Mouse (Mus musculus): ENCODE data around the gene Shank2.

The Shank2 gene

DNA sequence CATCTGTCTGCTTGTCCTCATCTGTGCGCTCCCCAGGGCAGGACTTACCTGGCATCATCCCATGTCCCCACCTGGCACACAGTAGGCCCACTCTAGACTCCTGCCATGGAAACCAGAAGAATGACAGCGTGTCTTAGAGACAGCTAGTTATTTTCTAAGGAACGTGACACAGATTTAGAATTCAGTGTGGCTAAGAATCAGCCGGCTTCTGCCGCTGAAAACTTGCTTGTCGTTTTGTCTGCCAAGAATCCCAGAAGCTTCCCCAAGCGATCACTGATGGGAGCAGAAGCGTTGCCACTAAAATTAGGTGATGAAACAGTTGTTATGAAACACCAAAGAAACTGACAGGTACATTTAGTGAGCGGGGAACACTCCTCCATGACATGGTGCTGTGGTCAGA, 208.8 kb downstream of the Shank2 start:
- in situ Hi-C loops (cut with MboI, MseI) = loop anchor here in 1 of 2 experiments (5.0 kb wide), 1 partner anchor 167 kb away; no protein-coding TSS in a partner anchor

DNA sequence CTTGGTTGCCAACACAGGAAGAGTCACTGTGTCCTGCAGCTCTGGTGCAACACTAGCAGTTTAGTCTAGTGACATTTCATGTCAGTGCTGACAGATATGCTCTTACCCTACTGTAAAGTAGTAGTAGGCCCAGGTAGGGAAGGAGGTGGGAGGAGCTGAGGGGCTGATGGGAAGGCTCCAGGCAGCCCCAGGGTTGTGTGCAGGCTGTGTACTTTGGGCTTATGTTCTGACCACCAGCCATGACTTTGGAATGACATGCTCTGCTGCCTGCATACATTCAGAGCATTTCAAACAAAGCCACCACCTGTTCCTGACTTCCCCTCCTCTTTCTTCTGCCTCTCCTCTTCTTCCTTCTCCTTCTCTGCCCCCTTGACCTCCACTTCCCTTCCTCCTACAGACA, 211.0 kb downstream of the Shank2 start:
- in situ Hi-C loops (cut with MboI, MseI) = loop anchor here in 1 of 2 experiments (5.0 kb wide), 1 partner anchor 165 kb away; no protein-coding TSS in a partner anchor

DNA sequence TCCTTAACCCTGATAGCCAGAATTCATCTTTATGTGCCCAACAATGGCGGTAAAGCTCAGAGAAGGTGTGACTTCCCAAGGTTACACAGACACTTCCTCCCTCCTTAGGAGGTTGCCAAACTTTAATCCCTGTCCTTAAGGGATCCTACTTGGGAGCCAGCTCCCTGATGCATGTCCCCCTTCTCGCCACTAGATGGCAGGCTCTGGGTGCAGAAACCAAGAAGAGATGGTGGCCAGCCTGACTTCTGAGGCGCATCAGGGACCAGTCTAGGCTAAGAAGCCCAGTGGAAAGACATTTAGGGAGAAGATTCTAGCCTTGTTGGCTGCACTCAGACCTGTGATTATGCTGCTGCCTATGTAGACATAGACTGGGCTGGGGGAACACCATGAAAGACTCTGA, 215.5 kb downstream of the Shank2 start:
- in situ Hi-C loops (cut with MboI, MseI) = loop anchor here (5.0 kb wide), 1 partner anchor 210 kb away; no protein-coding TSS in a partner anchor

DNA sequence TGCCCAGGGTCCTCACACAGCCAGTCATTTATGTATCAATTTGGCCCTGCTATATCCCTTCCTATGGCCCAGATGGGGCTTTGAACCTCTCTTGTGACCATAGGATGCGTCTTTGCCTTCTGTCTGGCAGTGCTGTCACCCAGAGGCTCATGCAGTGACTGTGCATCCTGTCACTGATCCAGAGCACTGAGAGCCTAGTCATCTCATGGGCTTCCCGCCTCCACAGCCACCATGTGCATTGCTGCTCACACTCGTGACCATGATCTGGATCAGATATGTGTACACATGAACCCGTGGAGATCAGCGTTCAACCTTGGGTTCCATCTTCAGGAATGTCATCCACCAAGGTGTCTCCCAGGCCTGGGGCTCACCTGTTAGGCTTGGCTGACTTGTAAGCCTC, 227.0 kb downstream of the Shank2 start:
- in situ Hi-C loops (cut with MboI, MseI) = no loop called here

DNA sequence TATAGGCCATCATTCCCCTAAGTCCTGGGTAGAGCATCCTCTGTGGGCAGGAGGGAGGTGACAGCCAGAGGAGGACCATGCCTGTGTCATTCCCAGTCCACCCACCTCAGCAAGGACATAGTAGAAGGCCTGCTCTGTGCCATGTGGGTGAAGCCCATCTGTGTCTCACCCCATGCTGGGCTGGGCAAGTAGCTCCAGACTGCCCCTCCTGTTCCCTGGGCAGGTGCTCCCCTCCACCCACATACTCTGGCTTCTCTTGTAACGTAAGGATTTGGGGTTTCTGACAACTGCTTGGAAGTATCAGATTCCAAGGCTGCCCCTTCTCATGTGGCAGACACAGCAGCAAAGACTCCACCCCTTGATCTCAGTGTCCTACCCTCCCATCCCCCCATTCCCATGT, 227.7 kb downstream of the Shank2 start:
- in situ Hi-C loops (cut with MboI, MseI) = no loop called here

DNA sequence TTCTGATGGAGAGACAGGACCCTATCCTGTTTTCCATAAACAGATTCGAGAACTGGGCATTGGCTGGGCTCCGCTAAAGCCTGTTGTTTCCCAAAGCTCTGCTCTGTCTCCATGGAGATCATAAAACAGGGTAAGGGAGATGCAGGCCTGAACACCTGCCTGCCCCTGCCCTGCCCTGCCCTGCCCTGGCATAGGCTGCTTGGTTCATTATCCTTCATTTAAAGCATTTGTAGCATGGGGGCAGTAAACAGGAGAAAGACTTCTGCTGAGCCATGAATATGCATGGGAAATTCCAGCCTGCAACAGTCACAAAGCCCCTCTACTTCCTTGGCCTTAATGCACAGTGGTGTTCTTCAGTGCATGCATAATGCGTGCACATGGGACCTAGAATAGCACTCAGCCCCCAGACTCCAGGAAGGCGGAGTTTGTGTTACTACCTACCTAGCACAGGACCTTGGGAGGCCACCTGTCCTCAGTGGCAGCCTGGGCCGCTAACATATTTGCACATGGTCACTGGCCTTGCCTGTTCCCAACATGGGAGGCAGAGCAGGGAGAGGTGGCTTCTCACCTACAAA, 230.5 kb downstream of the Shank2 start:
- in situ Hi-C loops (cut with MboI, MseI) = loop anchor here in 1 of 2 experiments (10.0 kb wide), 1 partner anchor 907 kb away; no protein-coding TSS in a partner anchor

DNA sequence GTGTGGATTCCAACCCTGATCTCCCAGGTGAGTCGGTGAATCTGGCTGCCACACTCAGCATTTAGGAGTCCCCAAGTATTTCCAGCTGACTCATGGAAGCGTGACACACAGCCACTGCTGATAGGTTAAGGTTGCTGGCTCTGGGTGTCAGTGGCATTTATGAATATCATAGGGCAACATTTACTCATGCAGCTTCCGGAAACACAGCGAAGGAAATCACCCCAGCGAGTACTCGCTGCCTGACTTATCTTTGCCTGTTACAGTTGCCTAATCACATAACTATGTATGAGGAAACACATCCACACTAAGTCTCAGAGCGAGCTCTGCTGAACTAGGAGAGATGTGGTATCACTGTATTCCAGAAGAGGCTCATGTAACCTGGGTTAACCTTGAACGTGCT, 231.8 kb downstream of the Shank2 start:
- in situ Hi-C loops (cut with MboI, MseI) = loop anchor here in 1 of 2 experiments (10.0 kb wide), 1 partner anchor 909 kb away; no protein-coding TSS in a partner anchor

DNA sequence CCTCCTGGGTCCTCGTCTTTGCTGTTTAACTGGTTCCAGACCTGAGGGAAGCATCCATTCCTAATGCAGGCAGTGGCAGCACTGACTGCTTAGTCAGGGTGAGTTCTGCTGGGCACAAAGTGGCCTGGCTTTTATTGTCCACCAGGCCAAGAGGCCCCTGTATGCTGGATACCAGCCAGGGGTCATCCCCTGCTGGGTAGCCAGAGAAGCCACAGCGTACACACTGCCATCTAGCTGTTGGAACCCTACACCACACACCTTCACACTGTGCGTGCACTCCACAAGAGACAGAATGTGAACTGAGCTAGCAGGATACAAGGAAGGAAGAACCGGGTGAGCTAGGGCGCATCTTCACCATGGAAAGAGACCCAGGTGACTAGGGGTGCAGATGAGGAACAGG, 233.1 kb downstream of the Shank2 start:
- in situ Hi-C loops (cut with MboI, MseI) = loop anchor here in 1 of 2 experiments (10.0 kb wide), 1 partner anchor 910 kb away; no protein-coding TSS in a partner anchor

DNA sequence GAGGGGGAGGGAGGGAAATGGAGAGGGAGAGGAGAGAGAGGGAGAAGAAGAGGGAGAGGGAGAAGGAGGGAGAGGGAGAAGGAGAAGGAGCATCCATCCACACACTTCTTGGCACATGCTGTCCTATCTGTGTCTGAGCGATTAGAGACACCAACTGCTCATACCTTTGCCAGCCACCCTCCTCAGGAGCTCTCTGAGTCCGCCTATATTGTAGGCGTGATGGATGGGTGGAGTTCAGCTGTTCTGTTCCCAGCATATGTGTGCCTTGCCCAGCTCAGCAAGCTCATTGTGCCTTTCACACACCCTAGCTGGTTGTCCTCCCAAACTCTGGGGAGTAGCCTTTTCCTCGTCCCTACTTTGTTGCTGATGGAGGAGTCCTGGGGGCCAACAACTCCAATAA, 233.8 kb downstream of the Shank2 start:
- in situ Hi-C loops (cut with MboI, MseI) = loop anchor here in 1 of 2 experiments (10.0 kb wide), 1 partner anchor 911 kb away; no protein-coding TSS in a partner anchor

DNA sequence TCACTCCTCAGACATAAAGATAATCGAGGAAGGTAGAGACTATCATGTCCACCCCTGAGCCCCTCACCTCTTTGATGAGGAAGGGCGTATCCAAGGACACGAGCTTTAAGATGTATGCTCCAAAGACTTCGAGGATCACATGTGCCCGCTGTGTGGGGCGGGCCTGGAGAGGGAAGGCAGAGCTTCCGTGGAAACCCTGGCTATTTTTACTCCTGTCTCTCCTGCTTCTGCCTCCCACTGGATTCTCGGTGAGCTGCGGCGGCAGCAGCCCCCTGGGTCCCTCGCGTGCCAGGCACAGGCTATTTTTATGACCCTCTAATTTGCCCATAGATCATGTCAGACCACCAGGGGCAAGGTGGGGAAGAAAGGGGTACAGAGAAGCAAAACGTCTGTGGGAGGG, 235.1 kb downstream of the Shank2 start:
- in situ Hi-C loops (cut with MboI, MseI) = loop anchor here in 1 of 2 experiments (10.0 kb wide), 1 partner anchor 912 kb away; no protein-coding TSS in a partner anchor

DNA sequence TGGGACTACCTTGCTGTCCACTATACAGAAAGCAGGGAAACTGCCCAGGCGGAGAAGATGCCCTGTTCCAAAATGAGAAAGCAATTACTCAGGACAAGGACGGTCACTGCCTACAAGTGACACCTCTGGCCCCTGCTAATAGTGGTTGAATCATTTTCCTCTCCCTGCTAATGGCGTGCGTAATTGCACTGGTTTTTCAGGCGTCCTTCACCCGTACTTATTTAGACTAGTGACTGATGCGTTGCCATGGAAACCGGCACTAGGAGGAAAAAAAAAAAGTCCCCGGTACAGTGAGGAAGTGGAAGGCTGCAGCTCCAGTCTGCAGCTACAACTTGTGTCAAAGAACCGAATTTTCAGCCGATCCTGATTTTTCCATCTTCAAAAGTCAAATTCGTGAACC, 236.7 kb downstream of the Shank2 start:
- in situ Hi-C loops (cut with MboI, MseI) = loop anchor here in 1 of 2 experiments (10.0 kb wide), 1 partner anchor 914 kb away; no protein-coding TSS in a partner anchor

DNA sequence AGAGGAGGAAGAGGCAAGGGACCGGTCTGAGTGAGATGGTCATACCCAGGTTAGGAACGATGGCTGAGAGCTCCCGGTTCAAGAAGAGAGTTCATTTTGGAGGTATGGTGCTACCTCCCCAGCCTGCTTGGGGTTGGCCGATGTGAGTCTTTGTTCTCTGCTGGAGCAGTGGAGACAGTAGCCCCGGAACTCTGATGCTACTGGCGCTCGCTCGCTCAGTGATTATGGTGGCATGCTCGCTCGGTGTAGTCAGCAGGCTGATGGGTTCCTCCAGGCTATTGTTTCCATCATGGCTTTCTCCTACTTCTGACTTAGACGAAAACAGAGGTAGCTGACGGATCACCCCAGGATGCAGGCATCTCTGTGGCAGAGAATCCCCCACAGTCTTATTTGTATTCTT, 237.3 kb downstream of the Shank2 start:
- in situ Hi-C loops (cut with MboI, MseI) = loop anchor here in 1 of 2 experiments (10.0 kb wide), 1 partner anchor 914 kb away; no protein-coding TSS in a partner anchor

DNA sequence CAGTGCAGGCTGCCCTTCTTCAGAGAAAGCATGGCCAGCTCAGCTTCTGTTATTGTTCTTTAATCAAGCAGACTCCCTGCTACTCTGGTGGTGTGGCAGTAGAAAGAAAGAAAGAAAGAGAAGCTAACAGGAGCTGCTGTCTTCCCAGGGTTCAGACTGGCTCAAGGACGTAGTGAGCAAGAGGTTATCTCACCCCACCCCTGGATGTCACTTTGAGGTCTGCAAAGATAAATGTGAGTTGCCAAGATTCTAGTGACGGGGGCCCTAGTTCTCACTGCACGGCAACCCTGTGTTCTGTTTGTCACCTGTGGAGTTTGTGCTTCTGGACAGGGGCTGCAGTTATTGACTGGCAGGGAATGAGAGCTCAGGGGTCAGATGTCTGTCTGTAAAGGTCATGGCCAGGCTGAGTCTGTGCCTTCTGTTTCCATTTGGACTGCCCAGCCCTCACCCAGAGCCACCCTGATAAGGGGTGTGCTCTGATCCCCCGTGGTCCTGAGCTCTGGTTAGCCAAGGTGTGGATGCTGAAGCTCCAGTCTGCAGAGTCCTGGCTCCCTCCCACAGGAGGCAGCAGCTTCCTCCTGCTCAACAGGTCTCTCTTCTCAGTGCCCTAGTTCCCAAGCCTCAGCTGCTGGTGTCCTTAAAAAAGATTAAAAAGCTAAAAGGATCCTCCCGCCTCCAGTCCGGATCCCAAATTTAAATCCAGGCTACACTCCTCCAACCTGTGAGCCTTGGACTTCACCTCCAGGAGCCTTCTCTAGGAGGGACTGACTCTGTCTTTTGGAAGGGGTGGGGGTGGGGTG, 238.0 kb downstream of the Shank2 start:
- in situ Hi-C loops (cut with MboI, MseI) = loop anchor here in 1 of 2 experiments (10.0 kb wide), 1 partner anchor 915 kb away; no protein-coding TSS in a partner anchor

DNA sequence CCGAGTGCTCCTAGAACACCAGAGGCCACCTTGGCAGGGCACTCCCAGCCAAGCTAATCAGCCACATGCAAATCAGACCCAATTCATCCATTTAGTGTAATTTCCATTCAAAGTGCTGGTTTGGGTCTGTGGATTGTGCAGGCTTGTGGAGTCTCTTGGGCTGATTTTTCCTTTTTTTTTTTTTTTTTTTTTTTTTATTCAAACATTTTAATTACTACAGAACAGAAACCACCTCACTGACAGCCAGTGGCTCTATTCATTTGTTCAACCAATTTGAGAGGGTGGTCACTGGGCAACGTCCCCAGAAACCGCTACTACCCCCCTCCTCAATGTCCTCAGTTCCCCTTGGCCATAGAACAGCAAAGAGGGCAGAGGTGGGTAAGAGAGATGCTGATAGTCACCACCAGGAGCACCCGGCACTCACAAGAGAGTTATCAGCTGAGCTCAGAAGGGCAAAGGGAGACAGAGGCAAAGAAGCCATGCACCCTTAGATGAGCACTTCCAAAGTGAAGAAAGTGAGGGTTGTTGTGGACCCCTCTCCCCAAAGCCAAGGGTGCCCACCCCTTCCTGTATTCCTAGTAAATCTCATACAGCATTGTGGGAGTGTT, 239.1 kb downstream of the Shank2 start:
- in situ Hi-C loops (cut with MboI, MseI) = no loop called here

DNA sequence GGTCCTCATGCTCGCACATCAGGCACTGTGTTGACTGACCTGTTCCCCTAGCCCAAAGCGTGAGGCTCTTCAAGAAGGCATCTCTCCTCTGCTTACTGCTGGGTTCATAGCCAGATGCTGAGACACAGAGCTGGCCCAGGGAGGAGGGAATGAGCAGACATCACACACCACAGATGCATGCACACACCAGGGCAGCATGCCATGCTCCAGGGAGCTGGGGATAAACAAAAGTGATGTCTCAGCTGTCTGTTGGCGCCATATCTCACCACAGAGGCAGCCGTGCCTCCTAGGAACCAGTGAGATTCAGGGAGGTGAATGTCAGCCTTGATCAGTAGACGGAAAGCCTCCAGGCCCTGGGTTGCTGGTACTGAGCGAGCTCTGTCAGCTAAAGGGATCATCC, 242.5 kb downstream of the Shank2 start:
- in situ Hi-C loops (cut with MboI, MseI) = no loop called here

DNA sequence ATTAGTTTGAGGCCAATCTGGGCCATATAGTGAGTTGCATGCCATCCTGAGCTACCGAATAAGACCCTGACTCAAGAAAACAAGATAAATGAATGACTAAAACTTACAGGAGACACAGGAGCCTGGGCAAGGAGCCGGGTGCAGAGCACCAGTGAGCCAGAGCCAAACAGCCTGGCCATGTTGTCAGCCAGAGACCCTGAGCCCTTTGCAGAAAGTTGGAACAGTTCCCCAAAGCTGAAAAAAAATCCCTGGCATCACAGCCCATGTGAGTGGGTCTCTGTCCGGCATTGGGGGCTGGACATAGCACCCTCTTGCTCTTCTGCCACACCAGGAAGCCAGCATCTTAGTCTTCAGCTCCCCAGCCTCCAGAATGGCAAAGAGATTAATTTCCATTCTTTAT, 244.5 kb downstream of the Shank2 start:
- in situ Hi-C loops (cut with MboI, MseI) = no loop called here

DNA sequence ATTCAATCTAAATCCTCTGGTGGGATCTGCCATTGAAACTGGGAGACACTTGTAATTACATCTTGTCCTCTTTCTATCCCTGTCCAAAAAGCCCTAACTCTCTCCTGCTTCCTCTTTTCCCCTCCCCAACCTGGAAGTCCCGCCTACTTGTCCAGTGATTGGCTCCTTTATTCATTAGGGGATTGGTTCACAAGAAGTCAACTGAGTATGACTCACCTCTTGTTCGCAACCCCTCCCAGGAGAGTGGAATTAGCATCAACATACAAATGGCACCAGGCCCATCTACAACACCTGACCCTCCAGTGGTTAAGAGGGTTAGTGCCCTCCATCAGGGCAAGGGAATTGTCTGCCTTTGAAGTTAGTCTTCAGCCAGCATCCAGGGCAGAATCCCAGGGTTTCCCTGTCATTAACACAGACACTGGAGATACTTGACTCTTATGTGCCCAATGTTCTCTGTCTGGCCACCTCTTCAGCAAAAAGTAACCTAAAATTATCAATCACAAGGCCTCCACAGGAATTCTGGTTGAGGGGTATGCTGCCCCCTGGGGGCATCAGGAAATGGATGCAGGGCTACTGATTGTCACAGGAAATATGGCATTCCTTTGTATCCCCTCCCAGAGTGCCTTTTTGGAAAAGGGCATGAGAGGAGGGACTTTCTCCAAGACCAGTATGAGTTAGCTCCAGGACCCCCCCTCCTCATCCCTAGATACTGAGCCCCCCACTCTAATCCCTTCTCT, 247.1 kb downstream of the Shank2 start:
- in situ Hi-C loops (cut with MboI, MseI) = no loop called here

DNA sequence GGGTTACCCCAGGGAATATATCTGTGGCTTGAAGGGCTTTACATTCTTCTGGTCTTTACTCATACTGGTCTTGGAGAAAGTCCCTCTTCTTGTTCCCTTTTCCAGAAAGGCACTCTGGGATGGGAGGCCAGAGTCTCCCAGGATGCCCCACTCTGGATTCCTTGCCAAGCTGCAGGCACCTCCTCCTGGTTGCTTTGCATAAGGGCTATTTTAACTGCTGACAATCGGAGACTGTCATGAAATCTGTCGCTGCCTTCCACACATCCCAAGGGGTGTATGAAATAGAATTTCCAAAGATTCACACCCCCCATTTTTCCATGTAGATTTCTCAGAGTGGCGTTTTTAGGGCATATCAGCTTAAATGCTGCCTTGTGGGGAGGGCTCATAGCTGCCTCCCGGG, 249.1 kb downstream of the Shank2 start:
- in situ Hi-C loops (cut with MboI, MseI) = no loop called here

DNA sequence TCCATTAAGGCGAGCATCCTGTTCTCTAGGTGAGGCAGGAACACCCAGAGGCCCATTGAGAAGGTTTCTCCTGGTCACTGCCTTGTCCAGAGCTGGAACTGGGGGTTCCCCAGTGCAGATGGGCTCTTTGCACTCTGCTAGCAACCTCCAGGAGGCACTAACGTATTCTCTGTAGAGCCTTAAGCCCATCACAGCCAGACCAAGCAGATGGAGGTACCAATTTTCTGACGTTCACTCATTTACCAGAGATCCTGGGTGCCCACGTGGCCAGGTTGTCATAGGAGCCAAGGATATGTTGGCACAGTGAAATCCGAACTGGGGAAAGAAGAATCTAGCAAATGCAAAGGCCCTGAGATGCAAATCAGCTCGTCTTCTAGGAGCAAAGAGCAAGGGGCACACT, 249.5 kb downstream of the Shank2 start:
- in situ Hi-C loops (cut with MboI, MseI) = no loop called here

DNA sequence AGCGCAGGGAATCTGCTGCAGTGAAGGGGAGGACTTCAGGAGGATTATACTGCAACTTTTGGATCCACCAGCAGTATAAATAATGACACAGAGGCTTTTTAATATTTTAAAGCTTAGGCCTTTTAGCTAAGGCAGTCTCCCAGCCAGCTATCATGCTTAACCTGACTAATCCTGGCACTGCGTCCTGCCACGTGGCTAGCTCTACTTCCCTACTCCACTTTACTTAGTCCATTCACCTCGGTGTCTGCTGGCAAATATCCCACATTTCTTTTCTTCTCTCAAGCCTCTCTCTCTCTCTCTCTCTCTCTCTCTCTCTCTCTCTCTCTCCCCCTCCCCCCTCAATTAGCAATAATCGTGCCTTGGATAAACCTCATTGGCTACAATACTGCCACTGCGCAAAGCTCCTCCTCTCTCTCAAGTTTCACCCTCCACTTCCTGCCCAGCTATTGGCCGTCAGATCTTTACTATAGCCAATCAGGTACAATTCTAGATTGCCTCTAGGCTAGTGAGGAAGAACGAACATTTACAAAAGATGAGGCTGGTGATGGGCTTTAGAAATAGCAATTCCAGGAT, 253.0 kb downstream of the Shank2 start:
- in situ Hi-C loops (cut with MboI, MseI) = no loop called here

DNA sequence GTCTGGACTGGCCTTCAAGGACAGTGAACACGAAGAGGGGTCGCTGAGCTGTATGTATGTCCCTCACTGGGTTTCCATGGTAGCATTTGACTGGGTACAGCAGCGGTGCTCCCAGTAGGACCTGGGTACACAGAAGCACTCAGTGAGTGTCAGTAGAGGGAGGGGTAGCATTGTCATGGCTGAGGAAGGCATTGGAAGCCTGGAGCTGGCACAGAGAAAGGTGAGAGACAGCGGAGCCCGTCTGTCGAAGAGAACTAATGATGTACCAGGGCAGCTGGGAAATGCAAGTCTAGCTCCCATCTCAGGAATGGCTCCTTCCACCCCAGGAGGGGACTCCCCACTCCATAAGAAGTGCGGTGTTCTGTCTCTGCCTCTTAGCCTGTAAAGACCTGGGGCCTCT, 256.1 kb downstream of the Shank2 start:
- in situ Hi-C loops (cut with MboI, MseI) = no loop called here
